Mouse (Mus musculus): Measurements from ENCODE around the gene Anapc16. TPM values are rescaled to one million over a fixed set of nuclear protein-coding genes. Genes with fewer than 3 reads are reported as not detected.

Gene Anapc16
- polyA plus RNA-seq, 1 experiment from 2014 or later, result 92.2 TPM

DNA sequence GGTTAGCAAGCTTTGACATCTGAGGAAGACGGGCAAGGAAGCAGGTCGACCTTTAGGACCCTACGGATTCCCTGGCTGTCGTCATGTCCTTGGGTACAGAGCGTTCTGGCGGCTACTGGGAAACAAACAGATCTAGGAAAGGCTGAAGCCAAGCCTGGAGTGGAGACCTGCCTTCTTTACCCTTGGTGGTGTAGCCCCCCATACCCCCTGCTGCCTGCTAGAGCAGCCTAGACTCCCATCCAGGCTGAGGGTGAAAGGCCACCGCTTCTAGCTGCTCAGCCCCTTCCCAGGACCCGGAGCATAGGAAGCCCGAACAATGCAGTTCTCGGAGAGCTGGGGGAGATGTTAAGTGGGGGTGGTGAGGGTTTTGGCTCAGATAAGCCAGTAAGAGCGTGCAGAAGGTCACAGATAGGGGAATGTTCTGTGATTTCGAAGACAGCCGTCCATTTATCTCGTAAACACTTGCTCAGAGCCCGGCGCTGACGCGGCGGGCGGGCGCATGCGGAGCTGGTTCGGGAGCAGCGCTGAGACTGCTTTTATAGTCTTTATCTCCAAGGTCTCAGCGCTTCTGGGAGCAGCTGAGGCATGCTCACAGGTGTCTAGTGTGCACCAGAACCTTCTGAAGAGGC lies 33.0 kb downstream of the Anapc16 start:
- H3K27ac ChIP-seq, result peak overlapping the region; percentile 91
- ATAC-seq (replicated peaks; ENCODE audit: insufficient number of reproducible peaks, insufficient read depth, low FRiP score, low read depth), result peak; percentile 54
- H3K9ac ChIP-seq, result peak overlapping the region; percentile 64
- WGBS, result under 1% methylated on average over 25 of the region's 25 CpGs
- H3K4me1 ChIP-seq (replicated peaks), result peaks cover 75% of the 10 kb centered on the region
- H3K36me3 ChIP-seq, result no peaks in the 10 kb centered on the region
- peak overlapping the region; percentile 70 for H3K4me2 ChIP-seq
- no peaks in the 10 kb centered on the region for H3K27me3 ChIP-seq
- H3K4me3 ChIP-seq, result peak overlapping the region; percentile 54
- no peaks in the 10 kb centered on the region for H3K9me3 ChIP-seq (replicated peaks)

DNA sequence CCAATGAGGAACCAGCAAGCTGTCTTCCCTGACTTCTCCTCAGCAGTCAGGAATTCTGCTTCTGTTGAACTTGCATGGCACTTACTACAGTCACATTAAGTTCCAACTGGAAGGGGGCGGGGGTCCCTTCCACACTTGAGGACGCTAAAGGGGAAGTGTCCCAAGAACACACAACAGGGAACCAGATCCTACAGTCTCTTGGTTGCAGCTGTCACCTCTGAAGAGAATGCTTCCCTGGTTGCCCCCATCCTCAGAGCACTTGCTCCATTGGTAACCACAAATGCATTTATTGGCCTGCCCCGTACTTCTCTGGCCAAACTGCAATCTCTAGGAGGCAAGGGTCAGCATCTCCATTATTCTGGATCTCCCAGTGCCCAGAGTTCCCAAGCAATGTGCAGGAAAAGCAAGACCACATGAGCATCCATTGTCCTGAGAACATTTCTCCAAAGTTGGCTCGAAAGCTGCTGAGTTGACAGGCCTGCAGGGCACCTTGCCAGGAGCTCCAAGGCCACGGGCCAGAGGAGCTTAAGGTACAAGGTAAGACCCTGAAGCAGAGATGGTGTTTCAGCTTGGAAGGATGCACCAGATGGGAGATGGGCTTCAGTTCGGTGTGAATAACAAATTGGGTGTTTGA lies 35.5 kb downstream of the Anapc16 start:
- ATAC-seq (replicated peaks; ENCODE audit: insufficient number of reproducible peaks, insufficient read depth, low FRiP score, low read depth), result no peak
- 59% methylated on average over 6 of the region's 6 CpGs for WGBS
- H3K4me1 ChIP-seq (replicated peaks), result peaks cover 63% of the 10 kb centered on the region

DNA sequence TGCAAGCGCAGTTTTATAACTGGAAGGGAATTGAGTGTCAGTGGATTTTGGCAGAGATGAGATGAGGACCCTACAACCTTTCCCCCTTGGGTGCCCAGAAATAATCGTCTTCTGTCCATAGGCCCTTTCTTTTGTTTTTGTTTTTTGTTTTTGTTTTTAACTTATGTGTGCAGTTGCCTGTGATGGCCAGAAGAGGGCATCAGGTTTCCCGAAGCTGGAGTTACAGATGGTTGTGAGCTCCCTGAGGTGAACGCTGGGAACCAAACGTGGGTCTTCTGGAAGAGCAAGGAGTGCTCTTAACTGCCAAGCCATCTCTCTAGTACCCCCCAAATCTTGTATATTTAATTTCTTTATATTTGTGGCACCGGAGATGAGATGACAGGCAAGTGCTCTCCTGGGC lies 36.2 kb downstream of the Anapc16 start:
- H3K4me1 ChIP-seq (replicated peaks), result peaks cover 58% of the 10 kb centered on the region
- no peak for ATAC-seq (replicated peaks; ENCODE audit: insufficient number of reproducible peaks, insufficient read depth, low FRiP score, low read depth)
- H3K27ac ChIP-seq, result no peak overlapping the region
- no peaks in the 10 kb centered on the region for H3K9me3 ChIP-seq (replicated peaks)
- no peaks in the 10 kb centered on the region for H3K27me3 ChIP-seq
- H3K9ac ChIP-seq, result no peak overlapping the region
- no peaks in the 10 kb centered on the region for H3K36me3 ChIP-seq
- H3K4me3 ChIP-seq, result no peak overlapping the region
- whole genome bisulfite sequencing, result 93% methylated on average over 6 of the region's 6 CpGs
- no peak overlapping the region for H3K4me2 ChIP-seq

More for the DNA sequence above, 35.5 kb downstream of the Anapc16 start:
- no peak overlapping the region for H3K9ac ChIP-seq
- no peaks in the 10 kb centered on the region for H3K36me3 ChIP-seq
- H3K4me3 ChIP-seq, result no peak overlapping the region
- no peak overlapping the region for H3K4me2 ChIP-seq
- H3K27me3 ChIP-seq, result no peaks in the 10 kb centered on the region
- H3K27ac ChIP-seq, result peak overlapping the region; percentile 48
- H3K9me3 ChIP-seq (replicated peaks), result no peaks in the 10 kb centered on the region

DNA sequence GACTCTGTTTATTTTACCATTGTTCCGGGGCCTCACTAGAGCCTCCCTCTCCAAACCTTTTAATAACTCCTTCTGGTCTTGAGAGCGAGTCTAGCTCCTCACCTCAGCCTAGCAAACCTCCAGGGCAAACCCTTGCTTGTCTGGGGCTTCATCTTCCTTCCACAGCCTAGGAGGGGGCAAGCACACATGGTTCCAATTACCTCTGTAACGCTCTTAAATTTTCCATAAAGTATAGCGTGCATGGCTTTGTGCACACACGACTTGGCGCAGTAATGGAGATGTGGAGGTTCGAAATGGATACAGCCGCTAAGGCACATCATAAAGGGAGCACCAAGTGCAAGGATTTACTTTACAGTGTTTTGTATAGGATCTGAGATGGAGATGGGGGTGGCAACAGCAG lies 37.1 kb downstream of the Anapc16 start:
- WGBS, result 77% methylated on average over 8 of the region's 8 CpGs
- Histone ChIP-seq H3K9ac (0 out of 2 replicates have a peak overlapping the region, but pooled peaks have one; percentile 18), H3K27me3 (no peaks in the 10 kb centered on the region), H3K4me3 (no peak overlapping the region), H3K9me3 (replicated peaks) (no peaks in the 10 kb centered on the region), H3K36me3 (no peaks in the 10 kb centered on the region), H3K27ac (peak overlapping the region; percentile 87), H3K4me2 (no peak overlapping the region), H3K4me1 (replicated peaks) (peaks cover 49% of the 10 kb centered on the region)
- ATAC-seq (replicated peaks; ENCODE audit: insufficient number of reproducible peaks, insufficient read depth, low FRiP score, low read depth), result no peak

DNA sequence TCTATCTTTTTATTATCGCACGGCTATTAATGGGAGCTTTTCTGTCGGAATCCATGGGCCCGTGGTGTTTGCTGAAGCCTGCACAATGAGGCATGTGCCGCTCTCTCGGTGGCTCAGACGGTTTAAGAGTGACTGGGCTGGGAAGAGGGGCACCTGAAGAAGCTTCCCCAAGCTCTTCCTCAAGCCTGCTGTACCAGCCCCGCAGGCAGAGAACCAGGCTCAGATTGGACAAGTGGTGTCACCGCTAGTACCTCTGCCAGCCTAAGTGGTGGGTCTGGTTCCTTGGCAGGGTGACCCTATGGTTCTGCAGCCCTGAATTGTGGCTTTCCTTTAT lies 37.6 kb downstream of the Anapc16 start:
- peaks cover 45% of the 10 kb centered on the region for H3K4me1 ChIP-seq (replicated peaks)
- peak overlapping the region; percentile 87 for H3K27ac ChIP-seq
- peak overlapping the region; percentile 18; the same call in 1 of the 2 replicates for H3K9ac ChIP-seq
- no peaks in the 10 kb centered on the region for H3K9me3 ChIP-seq (replicated peaks)
- H3K4me3 ChIP-seq, result no peak overlapping the region
- no peaks in the 10 kb centered on the region for H3K27me3 ChIP-seq
- no peaks in the 10 kb centered on the region for H3K36me3 ChIP-seq
- 25% methylated on average over 9 of the region's 9 CpGs for WGBS
- ATAC-seq (replicated peaks; ENCODE audit: insufficient number of reproducible peaks, insufficient read depth, low FRiP score, low read depth), result no peak
- peak overlapping the region; percentile 54; the same call in 1 of the 2 replicates for H3K4me2 ChIP-seq

DNA sequence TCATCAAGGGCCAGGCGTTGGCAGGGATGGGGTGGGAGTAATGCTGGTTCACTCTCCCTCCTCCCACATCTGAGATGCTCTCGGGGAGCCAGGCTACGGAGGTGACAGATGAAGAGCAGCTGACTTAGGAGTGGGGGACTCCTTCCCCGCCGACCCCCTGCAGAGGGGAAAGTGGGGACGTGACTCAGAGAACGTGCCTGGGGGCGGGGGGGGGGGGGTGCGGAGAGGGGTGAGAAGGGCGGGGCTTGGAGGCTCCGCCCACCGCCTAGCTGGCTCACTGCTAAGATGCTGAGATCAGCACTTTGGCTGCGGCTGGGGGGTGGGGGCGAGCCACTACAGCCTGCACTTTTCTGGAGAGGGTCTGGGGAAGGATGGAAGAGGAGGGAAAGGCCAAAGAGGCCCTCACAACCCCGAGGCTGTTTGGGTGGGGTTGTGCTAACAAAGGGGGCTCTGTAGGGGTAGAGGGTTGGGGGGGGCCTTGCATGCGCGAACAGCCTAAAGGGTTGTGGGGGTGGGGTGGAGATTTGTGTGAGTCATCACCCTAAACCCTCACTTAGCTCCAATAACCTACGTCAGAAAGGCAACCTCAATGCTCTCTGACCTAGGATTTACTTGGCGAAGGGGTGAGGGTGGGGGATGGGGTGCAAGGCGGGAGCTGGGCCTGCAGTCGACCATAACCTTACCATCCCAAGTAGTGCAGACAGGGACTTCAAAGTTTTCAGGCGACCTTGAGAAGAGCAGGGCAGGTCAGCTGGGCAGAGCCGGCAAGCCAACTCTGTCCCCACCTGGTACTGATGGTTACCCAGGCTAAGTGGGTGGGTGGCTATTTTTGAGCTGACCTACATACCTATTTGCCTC lies 38.2 kb downstream of the Anapc16 start:
- H3K9ac ChIP-seq, result peak overlapping the region; percentile 34; the same call in 1 of the 2 replicates
- peak; percentile 56 for ATAC-seq (replicated peaks; ENCODE audit: insufficient number of reproducible peaks, insufficient read depth, low FRiP score, low read depth)
- peak overlapping the region; percentile 87 for H3K27ac ChIP-seq
- H3K36me3 ChIP-seq, result no peaks in the 10 kb centered on the region
- 7% methylated on average over 23 of the region's 23 CpGs for WGBS
- no peaks in the 10 kb centered on the region for H3K27me3 ChIP-seq
- peaks cover 39% of the 10 kb centered on the region for H3K4me1 ChIP-seq (replicated peaks)
- H3K9me3 ChIP-seq (replicated peaks), result no peaks in the 10 kb centered on the region
- H3K4me3 ChIP-seq, result 0 out of 2 replicates have a peak overlapping the region, but pooled peaks have one; percentile 10
- peak overlapping the region; percentile 54 for H3K4me2 ChIP-seq

DNA sequence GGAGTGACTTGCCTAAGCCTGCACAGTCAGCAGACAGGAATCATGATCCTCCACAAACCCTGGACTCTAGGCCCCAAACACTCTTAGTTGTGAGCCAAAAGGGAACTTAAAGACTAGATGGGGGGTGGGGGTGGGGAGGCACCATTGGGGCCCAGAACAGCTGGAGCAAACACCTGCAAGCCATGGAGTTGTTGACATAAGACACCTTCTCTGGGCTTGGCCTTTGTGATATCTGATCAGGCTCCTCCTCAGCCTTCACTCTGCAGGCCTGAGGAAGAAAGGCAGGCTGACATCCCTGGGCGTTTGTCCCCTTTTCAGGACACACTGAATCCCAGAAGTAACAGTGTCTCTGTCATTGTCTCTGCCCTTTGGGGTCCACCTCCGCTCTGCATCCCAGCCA lies 39.3 kb downstream of the Anapc16 start:
- 86% methylated on average over 2 of the region's 2 CpGs for WGBS
- H3K27ac ChIP-seq, result peak overlapping the region; percentile 87; the same call in 1 of the 2 replicates
- no peak overlapping the region for H3K4me2 ChIP-seq
- H3K4me1 ChIP-seq (replicated peaks), result peaks cover 35% of the 10 kb centered on the region
- H3K9ac ChIP-seq, result no peak overlapping the region
- H3K27me3 ChIP-seq, result peaks cover 4% of the 10 kb centered on the region; the same call in 1 of the 2 replicates
- H3K4me3 ChIP-seq, result no peak overlapping the region
- no peaks in the 10 kb centered on the region for H3K9me3 ChIP-seq (replicated peaks)
- ATAC-seq (replicated peaks; ENCODE audit: insufficient number of reproducible peaks, insufficient read depth, low FRiP score, low read depth), result no peak
- H3K36me3 ChIP-seq, result no peaks in the 10 kb centered on the region

DNA sequence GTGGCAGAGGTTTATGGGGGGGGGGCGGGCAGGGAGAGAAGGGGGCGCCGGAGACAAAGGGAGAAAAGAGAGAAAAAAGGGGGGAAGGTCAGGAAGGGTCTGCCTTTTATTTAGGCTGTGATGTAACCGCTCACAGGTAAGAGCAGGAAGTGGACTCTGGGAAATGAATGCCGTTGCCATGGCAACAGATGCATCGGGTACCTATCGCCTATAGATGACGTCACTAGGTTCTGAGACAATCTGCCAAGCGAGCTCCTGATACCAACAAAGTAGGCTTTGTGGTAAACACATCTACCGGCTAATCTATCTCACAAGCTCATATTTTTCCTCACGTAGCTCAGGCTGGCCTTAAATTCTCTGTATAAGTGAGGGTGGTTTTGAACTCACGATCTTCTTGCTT lies 43.4 kb downstream of the Anapc16 start:
- Histone ChIP-seq H3K27me3 (peaks cover 4% of the 10 kb centered on the region; the same call in 1 of the 2 replicates), H3K4me3 (no peak overlapping the region), H3K9me3 (replicated peaks) (no peaks in the 10 kb centered on the region), H3K27ac (no peak overlapping the region), H3K36me3 (no peaks in the 10 kb centered on the region), H3K9ac (no peak overlapping the region), H3K4me2 (no peak overlapping the region), H3K4me1 (replicated peaks) (peaks cover 21% of the 10 kb centered on the region)
- WGBS, result 84% methylated on average over 12 of the region's 12 CpGs
- no peak for ATAC-seq (replicated peaks; ENCODE audit: insufficient number of reproducible peaks, insufficient read depth, low FRiP score, low read depth)

DNA sequence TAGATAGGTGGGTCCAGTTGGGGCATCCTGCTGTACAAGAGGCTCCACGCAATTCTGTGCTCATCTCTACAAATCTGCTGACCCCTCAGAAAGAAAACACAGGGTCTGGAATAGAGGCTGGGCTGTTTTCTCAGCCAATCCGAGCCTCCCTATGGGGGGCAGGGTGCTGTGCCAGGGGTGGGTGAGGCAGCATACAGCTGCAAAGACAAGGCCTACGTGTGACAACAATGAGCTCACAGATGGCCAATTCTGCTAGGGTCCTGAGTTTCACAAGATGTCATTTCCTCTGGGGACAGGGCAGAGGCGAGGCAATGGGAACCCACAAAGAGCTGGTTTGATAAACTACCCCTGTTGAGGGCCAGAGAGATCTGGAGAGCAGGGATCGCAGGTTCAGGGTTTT lies 44.5 kb downstream of the Anapc16 start:
- 54% methylated on average over 5 of the region's 5 CpGs for WGBS
- no peak for ATAC-seq (replicated peaks; ENCODE audit: insufficient number of reproducible peaks, insufficient read depth, low FRiP score, low read depth)

DNA sequence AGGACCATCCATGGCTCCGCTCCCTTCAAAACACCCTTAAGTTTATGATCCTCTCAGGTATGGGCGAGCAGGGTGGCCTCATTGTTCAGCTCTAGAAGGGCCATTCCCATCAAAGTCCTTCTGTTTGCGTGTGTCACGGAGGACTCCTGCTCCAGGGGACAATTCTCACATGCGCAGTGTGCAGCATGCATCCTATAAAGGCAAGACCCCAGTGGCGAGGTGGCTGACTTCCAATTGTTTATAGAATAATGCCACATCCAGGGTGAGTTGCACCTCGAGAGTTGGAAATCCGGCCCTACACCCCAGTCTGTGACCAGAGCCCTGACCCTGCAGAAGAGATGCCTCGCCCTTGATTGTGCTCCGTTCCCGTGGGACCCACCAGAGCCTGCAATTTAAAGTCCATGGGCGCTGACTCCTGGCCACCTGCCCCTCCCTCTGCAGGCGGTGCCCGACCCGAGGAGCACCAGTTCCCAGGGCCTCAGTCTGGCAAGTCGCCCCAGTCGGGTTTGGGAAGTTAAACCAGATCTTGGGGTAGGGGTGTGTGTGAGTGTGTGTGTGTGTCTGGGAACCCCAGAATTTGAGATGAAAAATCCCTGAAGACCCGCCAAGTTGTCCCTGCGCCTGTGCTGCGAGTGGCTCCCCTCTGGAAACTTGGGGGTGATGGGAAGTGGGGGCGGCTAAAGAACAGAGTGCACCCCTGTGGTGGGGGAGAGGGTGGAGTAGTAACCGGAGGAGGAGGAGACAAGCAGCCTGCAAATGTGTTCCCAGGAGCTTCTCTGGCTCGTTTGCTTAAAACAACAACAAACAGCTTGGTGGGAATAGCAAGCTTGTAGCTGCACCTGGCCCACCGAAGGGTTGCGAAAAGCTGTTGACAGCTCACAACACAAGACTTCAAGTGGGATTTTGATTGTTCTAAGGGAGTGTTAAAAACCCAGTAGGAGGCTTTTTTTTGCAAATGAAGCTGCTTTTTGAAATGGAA lies 45.5 kb downstream of the Anapc16 start:
- no peak for ATAC-seq (replicated peaks; ENCODE audit: insufficient number of reproducible peaks, insufficient read depth, low FRiP score, low read depth)
- no peak overlapping the region for H3K4me2 ChIP-seq
- no peak overlapping the region for H3K27ac ChIP-seq
- H3K4me3 ChIP-seq, result no peak overlapping the region
- no peak overlapping the region for H3K9ac ChIP-seq
- 25% methylated on average over 25 of the region's 25 CpGs for WGBS
- no peaks in the 10 kb centered on the region for H3K9me3 ChIP-seq (replicated peaks)
- H3K27me3 ChIP-seq, result peaks cover 4% of the 10 kb centered on the region; the same call in 1 of the 2 replicates
- H3K36me3 ChIP-seq, result no peaks in the 10 kb centered on the region
- H3K4me1 ChIP-seq (replicated peaks), result peaks cover 25% of the 10 kb centered on the region

More for the DNA sequence above, 44.5 kb downstream of the Anapc16 start:
- Histone ChIP-seq H3K9me3 (replicated peaks) (no peaks in the 10 kb centered on the region), H3K27me3 (peaks cover 4% of the 10 kb centered on the region; the same call in 1 of the 2 replicates), H3K4me2 (no peak overlapping the region), H3K9ac (no peak overlapping the region), H3K36me3 (no peaks in the 10 kb centered on the region), H3K4me3 (no peak overlapping the region), H3K27ac (no peak overlapping the region), H3K4me1 (replicated peaks) (peaks cover 15% of the 10 kb centered on the region)

All from heart, embryonic 15.5 days (tissue).